Mouse (Mus musculus) CD4-positive naive resting alpha-beta T cell, adult 76 days (primary cell): Measurements from ENCODE around the gene Lrp2bp. TPM values are rescaled to one million over a fixed set of nuclear protein-coding genes. Genes with fewer than 3 reads are reported as not detected.

Experiments
- total RNA-seq: library from RNA; stranded (reverse); gene quantifications from one replicate; pipeline ENCODE4 v1.2.4, GENCODE M21; 2023

Lrp2bp gene
- not detected for total RNA-seq

DNA sequence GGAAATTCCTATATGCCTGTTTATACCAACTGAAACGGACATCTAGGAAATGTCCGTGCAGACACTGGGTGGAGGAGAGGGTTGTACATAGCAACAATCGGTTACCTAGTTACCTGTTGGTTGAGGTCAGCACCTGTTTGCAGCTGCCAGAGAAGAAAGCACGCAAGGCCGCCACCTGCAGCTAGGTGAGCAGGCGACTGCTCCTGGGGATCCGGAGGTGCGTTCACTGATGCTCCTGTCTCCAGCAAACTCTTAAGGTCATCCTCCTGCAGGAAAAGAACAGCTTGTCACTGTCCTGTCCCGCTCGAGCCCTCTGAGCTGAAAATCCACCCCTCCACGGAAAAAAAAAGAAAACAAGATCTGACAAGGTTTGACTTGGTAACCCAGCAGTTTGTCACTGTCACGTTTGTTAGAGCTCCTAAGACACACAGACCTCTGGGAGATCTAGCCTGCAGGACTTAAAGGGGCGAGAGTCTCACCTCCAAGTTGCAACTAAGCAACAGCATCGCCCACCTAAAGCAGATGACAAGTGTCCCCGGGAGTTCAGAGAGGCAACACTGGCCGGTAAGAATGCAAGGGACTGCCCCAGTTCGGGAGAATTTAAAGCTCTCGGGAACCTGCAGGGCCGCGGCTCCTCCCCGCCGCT is at the start of gene Lrp2bp:
Lrp2bp (plus strand) TSS at position 166 of the 646 bp plus-strand sequence.

DNA sequence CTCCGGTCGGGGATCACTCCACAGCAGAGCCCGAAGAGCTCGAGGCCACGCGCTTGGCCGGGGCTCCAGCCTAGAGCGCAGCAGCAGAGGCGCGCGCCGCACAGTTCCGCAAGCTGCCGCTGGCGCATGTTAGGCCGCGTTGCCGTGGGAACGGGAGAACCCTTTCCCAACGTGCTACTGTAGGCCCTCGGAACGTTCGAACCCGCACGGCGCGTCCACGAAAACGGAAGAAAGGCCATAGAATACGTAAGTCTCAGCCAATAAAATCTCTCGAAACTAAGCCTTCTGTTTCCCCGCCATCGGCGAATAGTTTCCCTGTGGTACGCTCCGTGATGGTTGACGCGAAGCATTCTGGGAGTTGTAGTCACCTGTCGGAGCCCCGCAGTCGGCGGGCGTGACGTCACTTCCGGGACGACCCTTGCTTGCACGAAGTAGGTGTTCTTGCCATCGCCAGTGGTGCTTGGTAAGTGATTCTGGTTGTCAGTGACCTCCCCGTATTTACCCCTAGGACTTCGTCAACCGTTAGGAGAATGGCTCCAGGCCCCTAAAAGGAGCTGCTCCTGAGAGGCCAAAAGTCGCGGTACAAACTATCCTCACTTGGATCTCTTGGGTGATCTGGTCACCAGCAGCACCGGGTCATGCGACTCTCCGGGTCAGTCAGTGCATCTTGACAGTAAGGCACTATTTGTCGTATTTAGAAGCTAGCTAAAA is 23.8 kb upstream of the Lrp2bp start, which contains the start of the genes 1700029J07Rik and Ufsp2:
1700029J07Rik (minus strand) TSS at position 127 of the 711 bp plus-strand sequence.
Ufsp2 (plus strand) TSS at position 403 of the 711 bp plus-strand sequence.

DNA sequence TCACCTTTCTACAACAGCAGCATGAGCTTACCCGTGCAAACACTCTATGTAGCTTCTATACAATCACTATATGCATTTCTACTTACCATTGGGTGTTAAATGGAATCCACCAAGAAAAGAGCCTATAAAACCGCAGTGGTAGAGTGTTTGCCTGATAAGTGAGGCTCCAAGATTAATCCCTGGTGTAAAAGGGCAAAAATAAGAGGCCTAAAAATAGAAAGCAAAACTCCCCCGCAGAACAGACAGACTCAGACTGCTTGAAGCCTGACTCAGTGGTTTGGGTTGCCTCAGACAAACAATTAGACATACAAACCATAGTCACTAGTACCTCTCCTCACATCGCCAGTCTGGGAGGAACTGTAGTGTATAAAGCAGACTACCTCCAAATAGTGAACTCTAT is 6.5 kb downstream of the Lrp2bp start, which contains the start of gene Ankrd37:
Ankrd37 (minus strand) TSS at position 112 of the 400 bp plus-strand sequence.

Other genes starting within 250 kb of the Lrp2bp start
- not detected for gene Pdlim3, start 113.8 kb upstream of the Lrp2bp start, total RNA-seq
- not detected for gene Ccdc110, start 64.7 kb upstream of the Lrp2bp start, total RNA-seq
- 0.67 TPM for gene 1700029J07Rik, start 24.1 kb upstream of the Lrp2bp start, total RNA-seq
- gene Ufsp2, start 23.8 kb upstream of the Lrp2bp start, total RNA-seq, result 11.4 TPM
- gene Ankrd37, start 6.4 kb downstream of the Lrp2bp start, total RNA-seq, result 3.8 TPM
- 16.8 TPM for gene Cfap97, start 152.5 kb downstream of the Lrp2bp start, total RNA-seq
- gene Snx25, start 152.9 kb downstream of the Lrp2bp start, total RNA-seq, result 21.5 TPM
- gene Slc25a4, start 212.0 kb downstream of the Lrp2bp start, total RNA-seq, result 42.7 TPM